Mouse (Mus musculus): Measurements from ENCODE around the gene Rabac1. TPM values are rescaled to one million over a fixed set of nuclear protein-coding genes. Genes with fewer than 3 reads are reported as not detected.

Gene Rabac1
- polyA plus RNA-seq, 1 experiment from 2014 or later: 220 TPM

Small RNA genes within 50 kb of the gene (microRNA-seq; reads per million reads assigned to microRNA genes)
- not detected for gene Mir7046
- 1.5 reads per million for gene Mir7047

Other genes starting within 250 kb of the Rabac1 start
- gene Gm4763, start 245.8 kb downstream of the Rabac1 start, polyA plus RNA-seq (2015; fragmentation: Nextera tagmentation; extraction: Ambion mirVana): not detected in 2 replicates
- 0.23 TPM in 1 of 2 replicates, not detected in the other for gene Cd177, start 212.4 kb downstream of the Rabac1 start, polyA plus RNA-seq (2015; fragmentation: Nextera tagmentation; extraction: Ambion mirVana)
- gene Ceacam10, start 195.5 kb downstream of the Rabac1 start, polyA plus RNA-seq (2015; fragmentation: Nextera tagmentation; extraction: Ambion mirVana): not detected in 2 replicates
- gene Gm9844, start 110.5 kb downstream of the Rabac1 start, polyA plus RNA-seq (2015; fragmentation: Nextera tagmentation; extraction: Ambion mirVana): 23.0 and 28.5 TPM in 2 replicates
- not detected in 2 replicates for gene Lypd4, start 102.8 kb downstream of the Rabac1 start, polyA plus RNA-seq (2015; fragmentation: Nextera tagmentation; extraction: Ambion mirVana)
- gene Dmrtc2, start 102.7 kb downstream of the Rabac1 start, polyA plus RNA-seq (2015; fragmentation: Nextera tagmentation; extraction: Ambion mirVana): not detected in 2 replicates
- gene Rps19, start 88.4 kb downstream of the Rabac1 start, polyA plus RNA-seq (2015; fragmentation: Nextera tagmentation; extraction: Ambion mirVana): 1,290 and 1,309 TPM in 2 replicates
- 0.16 and 0.19 TPM in 2 replicates for gene Cd79a, start 75.4 kb downstream of the Rabac1 start, polyA plus RNA-seq (2015; fragmentation: Nextera tagmentation; extraction: Ambion mirVana)
- 61.7 and 73.7 TPM in 2 replicates for gene Arhgef1, start 69.8 kb downstream of the Rabac1 start, polyA plus RNA-seq (2015; fragmentation: Nextera tagmentation; extraction: Ambion mirVana)
- gene Gm4881, start 28.3 kb downstream of the Rabac1 start, polyA plus RNA-seq (2015; fragmentation: Nextera tagmentation; extraction: Ambion mirVana): 0.37 TPM in 1 of 2 replicates, not detected in the other
- 227 and 278 TPM in 2 replicates for gene Atp1a3, start 33.2 kb upstream of the Rabac1 start, polyA plus RNA-seq (2015; fragmentation: Nextera tagmentation; extraction: Ambion mirVana)
- 10.4 and 16.9 TPM in 2 replicates for gene Grik5, start 99.6 kb upstream of the Rabac1 start, polyA plus RNA-seq (2015; fragmentation: Nextera tagmentation; extraction: Ambion mirVana)
- 36.6 and 38.4 TPM in 2 replicates for gene Zfp574, start 99.8 kb upstream of the Rabac1 start, polyA plus RNA-seq (2015; fragmentation: Nextera tagmentation; extraction: Ambion mirVana)
- gene Pou2f2, start 207.0 kb upstream of the Rabac1 start, polyA plus RNA-seq (2015; fragmentation: Nextera tagmentation; extraction: Ambion mirVana): 10.6 and 17.0 TPM in 2 replicates
- 14.7 and 15.0 TPM in 2 replicates for gene Dedd2, start 247.9 kb upstream of the Rabac1 start, polyA plus RNA-seq (2015; fragmentation: Nextera tagmentation; extraction: Ambion mirVana)
- 1.8 and 1.9 TPM in 2 replicates for gene Zfp526, start 248.7 kb upstream of the Rabac1 start, polyA plus RNA-seq (2015; fragmentation: Nextera tagmentation; extraction: Ambion mirVana)